Mouse (Mus musculus): ENCODE measurements around the gene Fbxo34. TPM values are rescaled to one million over a fixed set of nuclear protein-coding genes. Genes with fewer than 3 reads are reported as not detected.
A peak's percentile ranks its signal among the peaks of the same experiment; 100 is the strongest.
"Not testable (repeated sequence)": the region's sequence is repeated elsewhere in the genome, so short reads cannot be mapped to it uniquely, and the experiment has no call there.

Fbxo34 gene
- total RNA-seq, 2 experiments from 2014 or later: 97.0 to 104 TPM

GRCm38 (mm10) chr14:47542283-47542682, 92.1 kb downstream of the Fbxo34 start:
- no peak for DNase-seq (ENCODE audit: low spot score in 2 of 2)
- intact Hi-C loops (cut with DNase I): no loop called here

- intact Hi-C loops (cut with DNase I): no loop called here
- no peak for DNase-seq (ENCODE audit: low spot score in 2 of 2)
Measured at GRCm38 (mm10) chr14:47544286-47544685, 94.1 kb downstream of the Fbxo34 start.

GRCm38 (mm10) chr14:47544877-47545276, 94.7 kb downstream of the Fbxo34 start:
- intact Hi-C loops (cut with DNase I): no loop called here
- DNase-seq (ENCODE audit: low spot score in 2 of 2): no peak

- DNase-seq (ENCODE audit: low spot score in 2 of 2): no peak
- intact Hi-C loops (cut with DNase I): no loop called here
Measured at GRCm38 (mm10) chr14:47551668-47552067, 101.4 kb downstream of the Fbxo34 start.

GRCm38 (mm10) chr14:47553380-47553779, 103.2 kb downstream of the Fbxo34 start:
- DNase-seq (ENCODE audit: low spot score in 2 of 2): no peak

GRCm38 (mm10) chr14:47554236-47554635, 104.0 kb downstream of the Fbxo34 start:
- DNase-seq (ENCODE audit: low spot score in 2 of 2): no peak
- intact Hi-C loops (cut with DNase I): no loop called here

More at GRCm38 (mm10) chr14:47553380-47553779, 103.2 kb downstream of the Fbxo34 start:
- intact Hi-C loops (cut with DNase I): no loop called here

- intact Hi-C loops (cut with DNase I): no loop called here
- DNase-seq (ENCODE audit: low spot score in 2 of 2): no peak
Measured at GRCm38 (mm10) chr14:47555225-47555624, 105.0 kb downstream of the Fbxo34 start.

GRCm38 (mm10) chr14:47560714-47561113, 110.5 kb downstream of the Fbxo34 start:
- intact Hi-C loops (cut with DNase I): no loop called here

GRCm38 (mm10) chr14:47562530-47562929, 112.3 kb downstream of the Fbxo34 start:
- DNase-seq (ENCODE audit: low spot score in 2 of 2): no peak
- intact Hi-C loops (cut with DNase I): no loop called here

More at GRCm38 (mm10) chr14:47560714-47561113, 110.5 kb downstream of the Fbxo34 start:
- DNase-seq (ENCODE audit: low spot score in 2 of 2): no peak

- DNase-seq (ENCODE audit: low spot score in 2 of 2): no peak
- intact Hi-C loops (cut with DNase I): no loop called here
Measured at GRCm38 (mm10) chr14:47563106-47563505, 112.9 kb downstream of the Fbxo34 start.

- DNase-seq (ENCODE audit: low spot score in 2 of 2): peak; percentile 93 to 98
- intact Hi-C loops (cut with DNase I): no loop called here
Measured at GRCm38 (mm10) chr14:47567962-47568652, 117.9 kb downstream of the Fbxo34 start.

GRCm38 (mm10) chr14:47570549-47570948, 120.3 kb downstream of the Fbxo34 start, which contains the start of gene Atg14:
Gene Atg14 (minus strand): TSS chr14:47570649.
- DNase-seq (ENCODE audit: low spot score in 2 of 2); intact Hi-C loops (cut with DNase I): not testable (repeated sequence)

- DNase-seq (ENCODE audit: low spot score in 2 of 2): no peak
- intact Hi-C loops (cut with DNase I): no loop called here
Measured at GRCm38 (mm10) chr14:47572707-47573106, 122.5 kb downstream of the Fbxo34 start.

- intact Hi-C loops (cut with DNase I): no loop called here
- no peak for DNase-seq (ENCODE audit: low spot score in 2 of 2)
Measured at GRCm38 (mm10) chr14:47574721-47575120, 124.5 kb downstream of the Fbxo34 start.

- DNase-seq (ENCODE audit: low spot score in 2 of 2): no peak
- intact Hi-C loops (cut with DNase I): no loop called here
Measured at GRCm38 (mm10) chr14:47576687-47577086, 126.5 kb downstream of the Fbxo34 start.

- intact Hi-C loops (cut with DNase I): no loop called here
- no peak for DNase-seq (ENCODE audit: low spot score in 2 of 2)
Measured at GRCm38 (mm10) chr14:47578086-47578485, 127.9 kb downstream of the Fbxo34 start.

- intact Hi-C loops (cut with DNase I): loop anchor here (2.0 to 5.0 kb wide), 2 partner anchors 106 to 786 kb away; no protein-coding TSS in a partner anchor
Measured at GRCm38 (mm10) chr14:47581280-47581679, 131.1 kb downstream of the Fbxo34 start.

More at GRCm38 (mm10) chr14:47581280-47581679, 131.1 kb downstream of the Fbxo34 start:
- no peak for DNase-seq (ENCODE audit: low spot score in 2 of 2)

Other genes with a start within 250 kb of the Fbxo34 start
- 1 to 10 TPM; 4.8 to 5.6 TPM for gene Wdhd1, start 173.6 kb upstream of the Fbxo34 start, total RNA-seq (2021)
- 10 to 100 TPM; 11.0 to 11.2 TPM for gene Socs4, start 173.5 kb upstream of the Fbxo34 start, total RNA-seq (2021)
- 10 to 100 TPM; 53.0 to 55.6 TPM for gene Mapk1ip1l, start 152.2 kb upstream of the Fbxo34 start, total RNA-seq (2021)
- gene Lgals3, start 82.7 kb upstream of the Fbxo34 start, total RNA-seq (2021): 1 to 10 TPM in 1 of 2 experiments, not detected in 1; 2.4 TPM
- gene Dlgap5, start 32.0 kb upstream of the Fbxo34 start, total RNA-seq (2021): under 1 TPM in 1 of 2 experiments, not detected in 1; 0.25 TPM
- 10 to 100 TPM; 19.4 to 19.8 TPM for gene Atg14, start 120.2 kb downstream of the Fbxo34 start, total RNA-seq (2021)
- gene Ktn1, start 198.0 kb downstream of the Fbxo34 start, total RNA-seq (2021): 10 to 100 TPM; 92.1 to 99.2 TPM